Mouse (Mus musculus): Measurements from ENCODE around the gene Col25a1. TPM values are rescaled to one million over a fixed set of nuclear protein-coding genes. Genes with fewer than 3 reads are reported as not detected.

Gene Col25a1
- total and polyA plus RNA-seq, 2 experiments from 2014 or later = 10.6 to 28.0 TPM

GRCm38 (mm10) chr3:130290672-130291071 is 159.4 kb downstream of the Col25a1 start:
- Histone ChIP-seq H3K4me2 (ENCODE audit: low read depth, low read length, poor library complexity, severe bottlenecking) (no peak overlapping the region), H3K9me3 (ENCODE audit: low read length) (no peaks in the 10 kb centered on the region), H3K9ac (replicated peaks; ENCODE audit: low read length, poor library complexity, severe bottlenecking) (no peak overlapping the region), H3K27ac (ENCODE audit: low read depth, low read length) (no peak overlapping the region), H3K36me3 (ENCODE audit: insufficient read depth, low read length) (no peaks in the 10 kb centered on the region), H3K4me1 (ENCODE audit: insufficient read depth, low read length) (no peaks in the 10 kb centered on the region), H3K4me3 (ENCODE audit: low read depth, low read length) (no peak overlapping the region), H3K27me3 (ENCODE audit: insufficient read depth, low read length) (no peaks in the 10 kb centered on the region)
- DNase-seq (ENCODE audit: low spot score) (no peak), ATAC-seq (ENCODE audit: low FRiP score) (no peak)
- no peak for TF ChIP-seq CTCF (IDR thresholded peaks at IDR 0.05)
- WGBS = 96% methylated on average over 5 of the region's 5 CpGs

GRCm38 (mm10) chr3:130291926-130292325 is 160.6 kb downstream of the Col25a1 start:
- H3K4me2 ChIP-seq (ENCODE audit: low read depth, low read length, poor library complexity, severe bottlenecking) = no peak overlapping the region
- no peaks in the 10 kb centered on the region for H3K27me3 ChIP-seq (ENCODE audit: insufficient read depth, low read length)
- no peaks in the 10 kb centered on the region for H3K9me3 ChIP-seq (ENCODE audit: low read length)
- 85% methylated on average over 5 of the region's 5 CpGs for WGBS
- H3K4me3 ChIP-seq (ENCODE audit: low read depth, low read length) = no peak overlapping the region
- H3K27ac ChIP-seq (ENCODE audit: low read depth, low read length) = no peak overlapping the region
- no peaks in the 10 kb centered on the region for H3K4me1 ChIP-seq (ENCODE audit: insufficient read depth, low read length)
- DNase-seq (ENCODE audit: low spot score) (no peak), ATAC-seq (ENCODE audit: low FRiP score) (no peak)
- no peak for TF ChIP-seq CTCF (IDR thresholded peaks at IDR 0.05)
- no peaks in the 10 kb centered on the region for H3K36me3 ChIP-seq (ENCODE audit: insufficient read depth, low read length)
- H3K9ac ChIP-seq (replicated peaks; ENCODE audit: low read length, poor library complexity, severe bottlenecking) = no peak overlapping the region

- no peak for TF ChIP-seq CTCF (IDR thresholded peaks at IDR 0.05)
- H3K27ac ChIP-seq (ENCODE audit: low read depth, low read length) = no peak overlapping the region
- no peak overlapping the region for H3K4me2 ChIP-seq (ENCODE audit: low read depth, low read length, poor library complexity, severe bottlenecking)
- H3K36me3 ChIP-seq (ENCODE audit: insufficient read depth, low read length) = no peaks in the 10 kb centered on the region
- 84% methylated on average over 3 of the region's 3 CpGs for WGBS
- no peak overlapping the region for H3K9ac ChIP-seq (replicated peaks; ENCODE audit: low read length, poor library complexity, severe bottlenecking)
- no peaks in the 10 kb centered on the region for H3K9me3 ChIP-seq (ENCODE audit: low read length)
- DNase-seq (ENCODE audit: low spot score) = no peak
- H3K4me3 ChIP-seq (ENCODE audit: low read depth, low read length) = no peak overlapping the region
- no peak for ATAC-seq (ENCODE audit: low FRiP score)
- no peaks in the 10 kb centered on the region for H3K27me3 ChIP-seq (ENCODE audit: insufficient read depth, low read length)
- no peaks in the 10 kb centered on the region for H3K4me1 ChIP-seq (ENCODE audit: insufficient read depth, low read length)
Observed at GRCm38 (mm10) chr3:130300530-130300929, 169.2 kb downstream of the Col25a1 start.

GRCm38 (mm10) chr3:130303597-130303996 is 172.3 kb downstream of the Col25a1 start:
- ATAC-seq (ENCODE audit: low FRiP score) (no peak), DNase-seq (ENCODE audit: low spot score) (no peak)
- Histone ChIP-seq H3K27me3 (ENCODE audit: insufficient read depth, low read length) (no peaks in the 10 kb centered on the region), H3K9me3 (ENCODE audit: low read length) (no peaks in the 10 kb centered on the region), H3K4me3 (ENCODE audit: low read depth, low read length) (no peak overlapping the region), H3K36me3 (ENCODE audit: insufficient read depth, low read length) (no peaks in the 10 kb centered on the region), H3K27ac (ENCODE audit: low read depth, low read length) (no peak overlapping the region), H3K4me1 (ENCODE audit: insufficient read depth, low read length) (no peaks in the 10 kb centered on the region), H3K9ac (replicated peaks; ENCODE audit: low read length, poor library complexity, severe bottlenecking) (no peak overlapping the region), H3K4me2 (ENCODE audit: low read depth, low read length, poor library complexity, severe bottlenecking) (no peak overlapping the region)
- 74% methylated on average over 12 of the region's 12 CpGs for WGBS
- TF ChIP-seq CTCF (IDR thresholded peaks at IDR 0.05) = no peak

- Histone ChIP-seq H3K4me3 (ENCODE audit: low read depth, low read length) (no peak overlapping the region), H3K27me3 (ENCODE audit: insufficient read depth, low read length) (no peaks in the 10 kb centered on the region), H3K27ac (ENCODE audit: low read depth, low read length) (no peak overlapping the region), H3K36me3 (ENCODE audit: insufficient read depth, low read length) (no peaks in the 10 kb centered on the region), H3K4me1 (ENCODE audit: insufficient read depth, low read length) (no peaks in the 10 kb centered on the region), H3K4me2 (ENCODE audit: low read depth, low read length, poor library complexity, severe bottlenecking) (no peak overlapping the region), H3K9me3 (ENCODE audit: low read length) (no peaks in the 10 kb centered on the region), H3K9ac (replicated peaks; ENCODE audit: low read length, poor library complexity, severe bottlenecking) (no peak overlapping the region)
- TF ChIP-seq CTCF (IDR thresholded peaks at IDR 0.05) = no peak
- DNase-seq (ENCODE audit: low spot score) (peak; percentile 58), ATAC-seq (ENCODE audit: low FRiP score) (no peak)
- WGBS = 55% methylated on average over 9 of the region's 9 CpGs
Observed at GRCm38 (mm10) chr3:130304827-130305226, 173.5 kb downstream of the Col25a1 start.

GRCm38 (mm10) chr3:130305686-130306085 is 174.4 kb downstream of the Col25a1 start:
- Histone ChIP-seq H3K4me1 (ENCODE audit: insufficient read depth, low read length) (no peaks in the 10 kb centered on the region), H3K4me3 (ENCODE audit: low read depth, low read length) (no peak overlapping the region), H3K9ac (replicated peaks; ENCODE audit: low read length, poor library complexity, severe bottlenecking) (no peak overlapping the region), H3K27ac (ENCODE audit: low read depth, low read length) (no peak overlapping the region), H3K27me3 (ENCODE audit: insufficient read depth, low read length) (no peaks in the 10 kb centered on the region), H3K36me3 (ENCODE audit: insufficient read depth, low read length) (no peaks in the 10 kb centered on the region), H3K4me2 (ENCODE audit: low read depth, low read length, poor library complexity, severe bottlenecking) (no peak overlapping the region), H3K9me3 (ENCODE audit: low read length) (no peaks in the 10 kb centered on the region)
- ATAC-seq (ENCODE audit: low FRiP score) = no peak
- no peak for TF ChIP-seq CTCF (IDR thresholded peaks at IDR 0.05)
- no peak for DNase-seq (ENCODE audit: low spot score)
- WGBS = 82% methylated on average over 9 of the region's 9 CpGs
